Mouse (Mus musculus): ENCODE measurements around the gene Slc8a2. TPM values are rescaled to one million over a fixed set of nuclear protein-coding genes. Genes with fewer than 3 reads are reported as not detected.
A peak's percentile ranks its signal among the peaks of the same experiment; 100 is the strongest.

Gene Slc8a2
- polyA plus RNA-seq, 1 experiment from 2014 or later, result 0.68 TPM

- 71% methylated on average over 9 of the region's 9 CpGs for WGBS
These were observed 20.8 kb downstream of the Slc8a2 start for GRCm38 (mm10) chr7:16150191-16151145.

GRCm38 (mm10) chr7:16153522-16153921 lies 23.9 kb downstream of the Slc8a2 start:
- no peak overlapping the region for H3K9ac ChIP-seq
- H3K4me3 ChIP-seq, result no peak overlapping the region
- H3K4me2 ChIP-seq, result no peak overlapping the region
- H3K9me3 ChIP-seq (replicated peaks), result no peaks in the 10 kb centered on the region
- no peak overlapping the region for H3K27ac ChIP-seq
- 18% methylated on average over 10 of the region's 10 CpGs for WGBS
- H3K36me3 ChIP-seq (ENCODE audit: poor library complexity, severe bottlenecking), result peaks cover 7% of the 10 kb centered on the region; the same call in 1 of the 2 replicates
- H3K4me1 ChIP-seq, result 0 out of 2 replicates have a peak, but pooled peaks cover 5% of the 10 kb centered on the region
- peaks cover 12% of the 10 kb centered on the region for H3K27me3 ChIP-seq
- peak; percentile 87 for ATAC-seq

More at GRCm38 (mm10) chr7:16150191-16151145, 20.8 kb downstream of the Slc8a2 start:
- Histone ChIP-seq H3K36me3 (ENCODE audit: poor library complexity, severe bottlenecking) (no peaks in the 10 kb centered on the region), H3K27me3 (no peaks in the 10 kb centered on the region), H3K27ac (no peak overlapping the region), H3K9me3 (replicated peaks) (no peaks in the 10 kb centered on the region), H3K4me1 (peaks cover 24% of the 10 kb centered on the region), H3K4me3 (no peak overlapping the region), H3K4me2 (no peak overlapping the region), H3K9ac (no peak overlapping the region)
- no peak for ATAC-seq

- H3K9me3 ChIP-seq (replicated peaks), result no peaks in the 10 kb centered on the region
- no peak; the same call in 1 of the 2 replicates for ATAC-seq
- H3K4me1 ChIP-seq, result 0 out of 2 replicates have a peak, but pooled peaks cover 5% of the 10 kb centered on the region
- peaks cover 26% of the 10 kb centered on the region for H3K27me3 ChIP-seq
- no peak overlapping the region for H3K4me2 ChIP-seq
- WGBS, result 79% methylated on average over 9 of the region's 9 CpGs
- peaks cover 7% of the 10 kb centered on the region; the same call in 1 of the 2 replicates for H3K36me3 ChIP-seq (ENCODE audit: poor library complexity, severe bottlenecking)
- no peak overlapping the region for H3K27ac ChIP-seq
- H3K4me3 ChIP-seq, result no peak overlapping the region
- no peak overlapping the region for H3K9ac ChIP-seq
These were observed 25.7 kb downstream of the Slc8a2 start for GRCm38 (mm10) chr7:16155132-16155872.

- WGBS, result 92% methylated on average over 8 of the region's 8 CpGs
- no peak overlapping the region for H3K4me3 ChIP-seq
- ATAC-seq, result no peak
- H3K4me2 ChIP-seq, result no peak overlapping the region
- H3K27me3 ChIP-seq, result peaks cover 26% of the 10 kb centered on the region
- 0 out of 2 replicates have a peak, but pooled peaks cover 1% of the 10 kb centered on the region for H3K9me3 ChIP-seq (replicated peaks)
- H3K9ac ChIP-seq, result no peak overlapping the region
- no peak overlapping the region for H3K27ac ChIP-seq
- H3K36me3 ChIP-seq (ENCODE audit: poor library complexity, severe bottlenecking), result peaks cover 7% of the 10 kb centered on the region; the same call in 1 of the 2 replicates
- H3K4me1 ChIP-seq, result 0 out of 2 replicates have a peak, but pooled peaks cover 5% of the 10 kb centered on the region
These were observed 26.6 kb downstream of the Slc8a2 start for GRCm38 (mm10) chr7:16156105-16156714.

GRCm38 (mm10) chr7:16158735-16159134 lies 29.1 kb downstream of the Slc8a2 start:
- 0 out of 2 replicates have a peak overlapping the region, but pooled peaks have one; percentile 8 for H3K9ac ChIP-seq
- peak overlapping the region; percentile 41 for H3K4me2 ChIP-seq
- H3K4me3 ChIP-seq, result 0 out of 2 replicates have a peak overlapping the region, but pooled peaks have one; percentile 17
- H3K9me3 ChIP-seq (replicated peaks), result 0 out of 2 replicates have a peak, but pooled peaks cover 5% of the 10 kb centered on the region
- no peak overlapping the region for H3K27ac ChIP-seq
- ATAC-seq, result 0 out of 2 replicates have a peak, but pooled peaks have one; percentile 11
- 10% methylated on average over 39 of the region's 39 CpGs for WGBS
- H3K4me1 ChIP-seq, result no peaks in the 10 kb centered on the region
- H3K27me3 ChIP-seq, result peaks cover 29% of the 10 kb centered on the region
- peaks cover 7% of the 10 kb centered on the region; the same call in 1 of the 2 replicates for H3K36me3 ChIP-seq (ENCODE audit: poor library complexity, severe bottlenecking)

- H3K27me3 ChIP-seq, result peaks cover 29% of the 10 kb centered on the region
- ATAC-seq, result no peak
- H3K4me1 ChIP-seq, result no peaks in the 10 kb centered on the region
- H3K36me3 ChIP-seq (ENCODE audit: poor library complexity, severe bottlenecking), result peaks cover 7% of the 10 kb centered on the region; the same call in 1 of the 2 replicates
- 0 out of 2 replicates have a peak, but pooled peaks cover 5% of the 10 kb centered on the region for H3K9me3 ChIP-seq (replicated peaks)
- no peak overlapping the region for H3K4me2 ChIP-seq
- WGBS, result 68% methylated on average over 3 of the region's 3 CpGs
- no peak overlapping the region for H3K9ac ChIP-seq
- no peak overlapping the region for H3K27ac ChIP-seq
- H3K4me3 ChIP-seq, result no peak overlapping the region
These were observed 31.1 kb downstream of the Slc8a2 start for GRCm38 (mm10) chr7:16160702-16161101.

GRCm38 (mm10) chr7:16161302-16161701 lies 31.7 kb downstream of the Slc8a2 start:
- Histone ChIP-seq H3K9me3 (replicated peaks) (0 out of 2 replicates have a peak, but pooled peaks cover 5% of the 10 kb centered on the region), H3K4me1 (no peaks in the 10 kb centered on the region), H3K36me3 (ENCODE audit: poor library complexity, severe bottlenecking) (peaks cover 7% of the 10 kb centered on the region; the same call in 1 of the 2 replicates), H3K9ac (no peak overlapping the region), H3K27me3 (peaks cover 29% of the 10 kb centered on the region), H3K4me3 (no peak overlapping the region), H3K27ac (no peak overlapping the region), H3K4me2 (no peak overlapping the region)
- ATAC-seq, result no peak
- 92% methylated on average over 9 of the region's 9 CpGs for WGBS

- no peak overlapping the region for H3K27ac ChIP-seq
- H3K4me2 ChIP-seq, result no peak overlapping the region
- no peak overlapping the region for H3K4me3 ChIP-seq
- H3K27me3 ChIP-seq, result peaks cover 29% of the 10 kb centered on the region
- H3K9ac ChIP-seq, result no peak overlapping the region
- no peak for ATAC-seq
- 0 out of 2 replicates have a peak, but pooled peaks cover 5% of the 10 kb centered on the region for H3K9me3 ChIP-seq (replicated peaks)
- no peaks in the 10 kb centered on the region for H3K4me1 ChIP-seq
- H3K36me3 ChIP-seq (ENCODE audit: poor library complexity, severe bottlenecking), result peaks cover 4% of the 10 kb centered on the region; the same call in 1 of the 2 replicates
- WGBS, result 84% methylated on average over 6 of the region's 7 CpGs
These were observed 32.4 kb downstream of the Slc8a2 start for GRCm38 (mm10) chr7:16162036-16162435.

- no peak for ATAC-seq
- no peak overlapping the region for H3K4me3 ChIP-seq
- no peak overlapping the region for H3K4me2 ChIP-seq
- H3K4me1 ChIP-seq, result peaks cover 41% of the 10 kb centered on the region
- H3K9ac ChIP-seq, result peak overlapping the region; percentile 37
- no peaks in the 10 kb centered on the region for H3K27me3 ChIP-seq
- H3K27ac ChIP-seq, result no peak overlapping the region
- H3K9me3 ChIP-seq (replicated peaks), result no peaks in the 10 kb centered on the region; the same call in 1 of the 2 replicates
- 14% methylated on average over 1 of the region's 1 CpGs for WGBS
- no peaks in the 10 kb centered on the region for H3K36me3 ChIP-seq (ENCODE audit: poor library complexity, severe bottlenecking)
These were observed 42.5 kb downstream of the Slc8a2 start for GRCm38 (mm10) chr7:16172141-16172581.

- WGBS, result 31% methylated on average over 1 of the region's 1 CpGs
- H3K27me3 ChIP-seq, result no peaks in the 10 kb centered on the region
- H3K9ac ChIP-seq, result peak overlapping the region; percentile 37; the same call in 1 of the 2 replicates
- ATAC-seq, result no peak
- H3K36me3 ChIP-seq (ENCODE audit: poor library complexity, severe bottlenecking), result peaks cover 5% of the 10 kb centered on the region; the same call in 1 of the 2 replicates
- H3K4me3 ChIP-seq, result no peak overlapping the region
- H3K9me3 ChIP-seq (replicated peaks), result no peaks in the 10 kb centered on the region; the same call in 1 of the 2 replicates
- no peak overlapping the region for H3K4me2 ChIP-seq
- peaks cover 43% of the 10 kb centered on the region for H3K4me1 ChIP-seq
- no peak overlapping the region; the same call in 1 of the 2 replicates for H3K27ac ChIP-seq
These were observed 43.0 kb downstream of the Slc8a2 start for GRCm38 (mm10) chr7:16172586-16173140.

GRCm38 (mm10) chr7:16173146-16173545 lies 43.5 kb downstream of the Slc8a2 start:
- WGBS, result 56% methylated on average over 5 of the region's 5 CpGs
- Histone ChIP-seq H3K27ac (no peak overlapping the region), H3K9me3 (replicated peaks) (no peaks in the 10 kb centered on the region), H3K36me3 (ENCODE audit: poor library complexity, severe bottlenecking) (peaks cover 8% of the 10 kb centered on the region), H3K4me3 (no peak overlapping the region), H3K27me3 (no peaks in the 10 kb centered on the region), H3K9ac (no peak overlapping the region), H3K4me1 (peaks cover 43% of the 10 kb centered on the region), H3K4me2 (no peak overlapping the region; the same call in 1 of the 2 replicates)
- no peak for ATAC-seq

All from forebrain, embryonic 13.5 days (tissue).